Mouse (Mus musculus) lung, adult 2 months (tissue): Measurements from ENCODE around the gene Gabra4.

Experiments used
- CTCF ChIP-seq: fragments of 200-500 bp; IDR thresholded peaks from 2 replicates; pipeline ENCODE4 v1.5.1; 2011; ENCODE audit warnings: mild to moderate bottlenecking, low read length, control low read depth; ENCODE audit not compliant: insufficient read depth
- POLR2A ChIP-seq: fragments of 200-500 bp; IDR thresholded peaks from 2 replicates; pipeline ENCODE4 v1.6.1; 2011; ENCODE audit warnings: low read depth, mild to moderate bottlenecking, control low read depth, low read length, borderline replicate concordance; ENCODE audit errors: extremely low read depth

- TF ChIP-seq POLR2A, result no peak
- no peak for TF ChIP-seq CTCF
Measured at GRCm38 (mm10) chr5:71608735-71609134, 49.4 kb downstream of the Gabra4 start.
